Mouse (Mus musculus) forebrain, embryonic 15.5 days (tissue): ENCODE data around the gene Gm4559. TPM values are rescaled to one million over a fixed set of nuclear protein-coding genes. Genes with fewer than 3 reads are reported as not detected.
"Not testable (repeated sequence)": the region's sequence is repeated elsewhere in the genome, so short reads cannot be mapped to it uniquely, and the experiment has no call there.

Experiments used
- ATAC-seq: fragments of 200-750 bp; cut with Nextera tagmentation; replicated peaks from 2 replicates; pipeline ENCODE4 v1.8.0; 2017; ENCODE audit warnings: mild to moderate bottlenecking, moderate TSS enrichment, moderate library complexity
- H3K27ac ChIP-seq: fragments of 300-500 bp; sonication (generic); replicated peaks from 2 replicates; pipeline ENCODE4 v1.5.1; 2015; ENCODE audit warnings: mild to moderate bottlenecking, inconsistent platforms
- H3K27me3 ChIP-seq: fragments of 300-500 bp; sonication (generic); 2 replicates; pipeline ENCODE4 v1.6.1; 2015; ENCODE audit warnings: inconsistent platforms
- H3K36me3 ChIP-seq: fragments of 300-500 bp; sonication (generic); 2 replicates; pipeline ENCODE4 v1.6.1; 2015; ENCODE audit warnings: mild to moderate bottlenecking, inconsistent platforms
- H3K4me1 ChIP-seq: fragments of 300-500 bp; sonication (generic); 2 replicates; pipeline ENCODE4 v1.6.1; 2015; ENCODE audit warnings: inconsistent platforms
- H3K4me2 ChIP-seq: fragments of 300-500 bp; sonication (generic); replicated peaks from 2 replicates; pipeline ENCODE4 v1.6.1; 2015; ENCODE audit warnings: mild to moderate bottlenecking, inconsistent platforms
- H3K4me3 ChIP-seq: fragments of 300-500 bp; sonication (generic); 2 replicates; pipeline ENCODE4 v1.5.1; 2015; ENCODE audit warnings: mild to moderate bottlenecking, inconsistent platforms
- H3K9ac ChIP-seq: fragments of 300-500 bp; sonication (generic); replicated peaks from 2 replicates; pipeline ENCODE4 v1.6.1; 2015; ENCODE audit warnings: mild to moderate bottlenecking, inconsistent platforms
- H3K9me3 ChIP-seq: fragments of 300-500 bp; sonication (generic); 2 replicates; pipeline ENCODE4 v1.6.1; 2016; ENCODE audit warnings: inconsistent platforms
- WGBS: fragments of 180-500 bp; shearing (Covaris S2); methylation state at CpG from one replicate; pipeline ENCODE4 v1.1.7; 2015; ENCODE audit warnings: mixed read lengths; 5-methylcytosine and 5-hydroxymethylcytosine counted together
- polyA plus RNA-seq: library from polyadenylated mRNA; unstranded; fragments of >200 nt; fragmentation: Nextera tagmentation; extraction: Ambion mirVana; gene quantifications from 2 replicates; pipeline ENCODE4 v1.2.1, GENCODE M21; 2015

Gm4559 gene
- polyA plus RNA-seq, result not detected in 2 replicates

GRCm38 (mm10) chr7:142274263-142274662 lies at the start of gene Gm4559:
TSS of gene Gm4559 (minus strand) at chr7:142274363.
- H3K27me3 ChIP-seq, ATAC-seq, H3K36me3 ChIP-seq, H3K4me3 ChIP-seq, H3K4me1 ChIP-seq, H3K9ac ChIP-seq, H3K27ac ChIP-seq, H3K9me3 ChIP-seq, H3K4me2 ChIP-seq: not testable (repeated sequence)

GRCm38 (mm10) chr7:142323396-142324117 lies 49.4 kb upstream of the Gm4559 start:
- ATAC-seq, result no peak
- Histone ChIP-seq H3K4me2 (no peak overlapping the region), H3K9ac (no peak overlapping the region), H3K9me3 (no peaks in the 10 kb centered on the region), H3K27ac (no peak overlapping the region), H3K36me3 (no peaks in the 10 kb centered on the region), H3K4me3 (no peak overlapping the region), H3K4me1 (0 out of 2 replicates have a peak, but pooled peaks cover 3% of the 10 kb centered on the region), H3K27me3 (no peaks in the 10 kb centered on the region)
- WGBS, result 84% methylated on average over 12 of the region's 12 CpGs

GRCm38 (mm10) chr7:142322641-142323040 lies 48.5 kb upstream of the Gm4559 start:
- Histone ChIP-seq H3K27ac (no peak overlapping the region), H3K4me2 (no peak overlapping the region), H3K4me1 (0 out of 2 replicates have a peak, but pooled peaks cover 3% of the 10 kb centered on the region), H3K9me3 (no peaks in the 10 kb centered on the region), H3K27me3 (no peaks in the 10 kb centered on the region), H3K4me3 (no peak overlapping the region), H3K9ac (no peak overlapping the region), H3K36me3 (no peaks in the 10 kb centered on the region)
- WGBS, result 93% methylated on average over 6 of the region's 6 CpGs
- no peak for ATAC-seq

- not testable (repeated sequence) for H3K4me3 ChIP-seq, H3K4me1 ChIP-seq, H3K9me3 ChIP-seq, H3K27ac ChIP-seq, H3K9ac ChIP-seq, H3K36me3 ChIP-seq, H3K27me3 ChIP-seq, H3K4me2 ChIP-seq, ATAC-seq
- WGBS, result 26% methylated on average over 5 of the region's 10 CpGs
Measured at GRCm38 (mm10) chr7:142321637-142322306, 47.6 kb upstream of the Gm4559 start.

- H3K4me2 ChIP-seq, result no peak overlapping the region
- H3K4me3 ChIP-seq, result no peak overlapping the region
- H3K27ac ChIP-seq, result no peak overlapping the region
- H3K9me3 ChIP-seq, result no peaks in the 10 kb centered on the region
- H3K27me3 ChIP-seq, result no peaks in the 10 kb centered on the region
- H3K36me3 ChIP-seq, result no peaks in the 10 kb centered on the region
- no peak for ATAC-seq
- 0 out of 2 replicates have a peak, but pooled peaks cover 3% of the 10 kb centered on the region for H3K4me1 ChIP-seq
- H3K9ac ChIP-seq, result no peak overlapping the region
- WGBS, result 55% methylated on average over 2 of the region's 2 CpGs
Measured at GRCm38 (mm10) chr7:142320906-142321305, 46.7 kb upstream of the Gm4559 start.

GRCm38 (mm10) chr7:142319124-142319523 lies 45.0 kb upstream of the Gm4559 start:
- Histone ChIP-seq H3K27ac (no peak overlapping the region), H3K4me1 (0 out of 2 replicates have a peak, but pooled peaks cover 6% of the 10 kb centered on the region), H3K9ac (no peak overlapping the region), H3K36me3 (no peaks in the 10 kb centered on the region), H3K27me3 (no peaks in the 10 kb centered on the region), H3K4me3 (no peak overlapping the region), H3K4me2 (no peak overlapping the region), H3K9me3 (no peaks in the 10 kb centered on the region)
- 60% methylated on average over 11 of the region's 11 CpGs for WGBS
- no peak for ATAC-seq

- no peak for ATAC-seq
- Histone ChIP-seq H3K9ac (no peak overlapping the region), H3K9me3 (no peaks in the 10 kb centered on the region), H3K27me3 (no peaks in the 10 kb centered on the region), H3K27ac (no peak overlapping the region), H3K4me1 (0 out of 2 replicates have a peak, but pooled peaks cover 6% of the 10 kb centered on the region), H3K4me3 (no peak overlapping the region), H3K4me2 (no peak overlapping the region), H3K36me3 (no peaks in the 10 kb centered on the region)
- 87% methylated on average over 5 of the region's 5 CpGs for WGBS
Measured at GRCm38 (mm10) chr7:142317216-142317615, 43.1 kb upstream of the Gm4559 start.

GRCm38 (mm10) chr7:142316558-142316957 lies 42.4 kb upstream of the Gm4559 start:
- Histone ChIP-seq H3K9ac (no peak overlapping the region), H3K4me3 (no peak overlapping the region), H3K4me1 (0 out of 2 replicates have a peak, but pooled peaks cover 6% of the 10 kb centered on the region), H3K27me3 (no peaks in the 10 kb centered on the region), H3K27ac (no peak overlapping the region), H3K9me3 (no peaks in the 10 kb centered on the region), H3K36me3 (no peaks in the 10 kb centered on the region), H3K4me2 (no peak overlapping the region)
- 47% methylated on average over 6 of the region's 6 CpGs for WGBS
- ATAC-seq, result peak; percentile 43; the same call in 1 of the 2 replicates

GRCm38 (mm10) chr7:142314600-142315285 lies 40.6 kb upstream of the Gm4559 start:
- Histone ChIP-seq H3K36me3 (no peaks in the 10 kb centered on the region), H3K4me2 (no peak overlapping the region), H3K9ac (no peak overlapping the region), H3K4me3 (no peak overlapping the region), H3K4me1 (0 out of 2 replicates have a peak, but pooled peaks cover 6% of the 10 kb centered on the region), H3K27me3 (no peaks in the 10 kb centered on the region), H3K27ac (no peak overlapping the region), H3K9me3 (no peaks in the 10 kb centered on the region)
- 47% methylated on average over 5 of the region's 5 CpGs for WGBS
- ATAC-seq, result no peak

- not testable (repeated sequence) for H3K4me2 ChIP-seq, H3K27me3 ChIP-seq, H3K4me3 ChIP-seq, H3K9me3 ChIP-seq, H3K9ac ChIP-seq, H3K36me3 ChIP-seq, H3K27ac ChIP-seq, H3K4me1 ChIP-seq, ATAC-seq
- 89% methylated on average over 1 of the region's 1 CpGs for WGBS
Measured at GRCm38 (mm10) chr7:142303929-142304328, 29.8 kb upstream of the Gm4559 start.

GRCm38 (mm10) chr7:142303249-142303648 lies 29.1 kb upstream of the Gm4559 start, which contains the start of gene Krtap5-4:
TSS of gene Krtap5-4 (plus strand) at chr7:142303549.
- 71% methylated on average over 3 of the region's 3 CpGs for WGBS
- H3K4me3 ChIP-seq, result no peak within 1 kb of the TSS
- H3K4me2 ChIP-seq, result no peak within 1 kb of the TSS
- ATAC-seq, result no peak
- H3K36me3 ChIP-seq, result no peaks in the 10 kb centered on the region
- no peaks in the 10 kb centered on the region; the same call in 1 of the 2 replicates for H3K27me3 ChIP-seq
- H3K9me3 ChIP-seq, result no peaks in the 10 kb centered on the region
- H3K27ac ChIP-seq, result no peak within 1 kb of the TSS
- H3K4me1 ChIP-seq, result no peaks in the 10 kb centered on the region
- no peak within 1 kb of the TSS for H3K9ac ChIP-seq

- not testable (repeated sequence) for H3K36me3 ChIP-seq, H3K4me1 ChIP-seq, H3K9me3 ChIP-seq, ATAC-seq, H3K4me3 ChIP-seq, H3K9ac ChIP-seq, H3K27me3 ChIP-seq, H3K4me2 ChIP-seq, H3K27ac ChIP-seq
Measured at GRCm38 (mm10) chr7:142297018-142297417, 22.9 kb upstream of the Gm4559 start, which contains the start of gene Krtap5-1. TSS of gene Krtap5-1 (minus strand) at chr7:142297118.
